Mouse (Mus musculus) frontal cortex, postnatal 10 days (tissue): ENCODE results near the gene Gm7145.
"Not testable (repeated sequence)": the region's sequence is repeated elsewhere in the genome, so short reads cannot be mapped to it uniquely, and the experiment has no call there.

Experiments
- DNase-seq, 2 experiments: peaks; one replicate each; pipeline ENCODE4 v3.0.0; 2022; ENCODE audit warnings: low spot score in 2 of 2, mixed read lengths in 1 of 2

The Gm7145 gene

GRCm38 (mm10) chr1:117965639-117966038, at the start of gene Gm7145:
Gm7145 (plus strand) TSS chr1:117965939.
- DNase-seq = no peak

GRCm38 (mm10) chr1:117927715-117928114, 38.0 kb upstream of the Gm7145 start, which contains the start of gene Gm28168:
Gm28168 (plus strand) TSS chr1:117928015.
- not testable (repeated sequence) for DNase-seq

- DNase-seq = not testable (repeated sequence)
Observed at GRCm38 (mm10) chr1:118003876-118004275, 38.1 kb downstream of the Gm7145 start.

GRCm38 (mm10) chr1:118012736-118013135, 47.0 kb downstream of the Gm7145 start:
- DNase-seq = not testable (repeated sequence)
